In genomic region chr13:52469795-52470690, GRCm38 (mm10) we compare ENCODE assay signal across 8 mouse cellular contexts.
DNase-seq lines count a peak whose midpoint lies in the region; ATAC-seq and TF ChIP-seq lines count a peak whose summit lies in the region.

No protein-coding gene starts in this region.

- peak; percentile 27 for DNase-seq in lung, postnatal 0 days (ENCODE audit: low spot score)
- no peak for DNase-seq in lung, postnatal 14 days
- peak; percentile 94 for DNase-seq in brain, embryonic 14.5 days (ENCODE audit: low read depth)
- peak; percentile 46 for DNase-seq in limb, embryonic 14.5 days (ENCODE audit: low spot score)
- no peak for DNase-seq in frontal cortex, postnatal 36 days (ENCODE audit: low spot score in 2 of 2)
- no peak for DNase-seq in T-cell, adult 2 months (ENCODE audit: low spot score)

- no peaks in the 10 kb centered on the region for H3K27me3 ChIP-seq in lung, postnatal 0 days (replicated peaks; ENCODE audit: insufficient read depth, low read length)
- peaks cover 14% of the 10 kb centered on the region for H3K27me3 ChIP-seq in forebrain, embryonic 13.5 days
- no peaks in the 10 kb centered on the region for H3K27me3 ChIP-seq in limb, embryonic 14.5 days (ENCODE audit: control insufficient read depth, insufficient read depth, low read length)

- H3K4me2 ChIP-seq in lung, postnatal 0 days (replicated peaks; ENCODE audit: low read depth, low read length) = no peak overlapping the region
- peak overlapping the region; percentile 11; the same call in 1 of the 2 replicates for H3K4me2 ChIP-seq in forebrain, embryonic 13.5 days
- H3K4me2 ChIP-seq in limb, embryonic 14.5 days (replicated peaks; ENCODE audit: low read depth, low read length, severe bottlenecking) = no peak overlapping the region

- H3K27ac ChIP-seq in lung, postnatal 0 days (ENCODE audit: low read length) = no peak overlapping the region
- H3K27ac ChIP-seq in forebrain, embryonic 13.5 days = peak overlapping the region; percentile 75
- no peak overlapping the region for H3K27ac ChIP-seq in limb, embryonic 14.5 days (replicated peaks; ENCODE audit: low read depth, low read length)

- no peak overlapping the region for H3K9ac ChIP-seq in lung, postnatal 0 days (replicated peaks; ENCODE audit: low read depth)
- H3K9ac ChIP-seq in forebrain, embryonic 13.5 days = no peak overlapping the region
- H3K9ac ChIP-seq in limb, embryonic 14.5 days (ENCODE audit: low read depth, low read length, severe bottlenecking) = no peak overlapping the region

- H3K4me1 ChIP-seq in lung, postnatal 0 days (ENCODE audit: insufficient read depth, low read depth, low read length) = no peaks in the 10 kb centered on the region
- H3K4me1 ChIP-seq in forebrain, embryonic 13.5 days = peaks cover 19% of the 10 kb centered on the region
- no peaks in the 10 kb centered on the region for H3K4me1 ChIP-seq in limb, embryonic 14.5 days (ENCODE audit: control insufficient read depth, insufficient read depth, low read length)

- no peak for TF ChIP-seq EP300 in lung, postnatal 0 days (IDR thresholded peaks at IDR 0.05)

- ATAC-seq in lung, postnatal 0 days = no peak
- ATAC-seq in forebrain, embryonic 13.5 days = peak; percentile 79
- ATAC-seq in limb, embryonic 14.5 days (ENCODE audit: low FRiP score, low read depth) = no peak
- no peak for ATAC-seq in erythroblast, adult 5-6 weeks (replicated peaks; ENCODE audit: low FRiP score, poor library complexity, severe bottlenecking)

- no peaks in the 10 kb centered on the region for H3K9me3 ChIP-seq in lung, postnatal 0 days (ENCODE audit: low read length)
- no peaks in the 10 kb centered on the region for H3K9me3 ChIP-seq in forebrain, embryonic 13.5 days (replicated peaks)
- H3K9me3 ChIP-seq in limb, embryonic 14.5 days (ENCODE audit: control insufficient read depth, low read length) = no peaks in the 10 kb centered on the region

- no peak for TF ChIP-seq CTCF in lung, postnatal 0 days (IDR thresholded peaks at IDR 0.05)
- TF ChIP-seq CTCF in brain, embryonic 14.5 days (IDR thresholded peaks at IDR 0.05; ENCODE audit: borderline replicate concordance, extremely low read depth, insufficient read depth, insufficient read length) = no peak

- TF ChIP-seq POLR2A in brain, embryonic 14.5 days (IDR thresholded peaks at IDR 0.05; ENCODE audit: borderline replicate concordance, extremely low read depth, insufficient read depth, insufficient read length, poor library complexity, severe bottlenecking) = no peak
- no peak for TF ChIP-seq POLR2A in limb, embryonic 14.5 days (IDR thresholded peaks at IDR 0.05; ENCODE audit: borderline replicate concordance, extremely low read depth, insufficient read depth, insufficient read length)

- no peaks in the 10 kb centered on the region for H3K36me3 ChIP-seq in lung, postnatal 0 days (ENCODE audit: insufficient read depth, low read length)
- H3K36me3 ChIP-seq in forebrain, embryonic 13.5 days (ENCODE audit: poor library complexity, severe bottlenecking) = no peaks in the 10 kb centered on the region
- H3K36me3 ChIP-seq in limb, embryonic 14.5 days (ENCODE audit: control insufficient read depth, insufficient read depth, low read length) = no peaks in the 10 kb centered on the region

- no peak overlapping the region for H3K4me3 ChIP-seq in lung, postnatal 0 days (ENCODE audit: low read depth, low read length)
- no peak overlapping the region for H3K4me3 ChIP-seq in forebrain, embryonic 13.5 days
- H3K4me3 ChIP-seq in limb, embryonic 14.5 days (replicated peaks; ENCODE audit: low read length) = no peak overlapping the region

- WGBS in lung, postnatal 0 days = 35% methylated on average over 10 of the region's 10 CpGs
- 8% methylated on average over 10 of the region's 10 CpGs for WGBS in forebrain, embryonic 13.5 days
- WGBS in limb, embryonic 14.5 days = 55% methylated on average over 10 of the region's 10 CpGs

Comparison
In these comparisons a context has a peak if more than half of its experiments do, and no peak if none do; other contexts are left out.
1. DNase-seq: peak in lung, postnatal 0 days (single experiment), brain, embryonic 14.5 days (single experiment) and limb, embryonic 14.5 days (single experiment); none in lung, postnatal 14 days (single experiment), frontal cortex, postnatal 36 days (0 of 2) and T-cell, adult 2 months (single experiment).